Mouse (Mus musculus): Measurements from ENCODE around the gene Chst5. TPM values are rescaled to one million over a fixed set of nuclear protein-coding genes. Genes with fewer than 3 reads are reported as not detected.

The Chst5 gene
- total RNA-seq, 2 experiments from 2014 or later = 0.40 to 0.53 TPM

GRCm38 (mm10) chr8:111931721-111932120 lies 21.5 kb upstream of the Chst5 start:
- no peak for DNase-seq (ENCODE audit: low spot score in 2 of 2)

DNA sequence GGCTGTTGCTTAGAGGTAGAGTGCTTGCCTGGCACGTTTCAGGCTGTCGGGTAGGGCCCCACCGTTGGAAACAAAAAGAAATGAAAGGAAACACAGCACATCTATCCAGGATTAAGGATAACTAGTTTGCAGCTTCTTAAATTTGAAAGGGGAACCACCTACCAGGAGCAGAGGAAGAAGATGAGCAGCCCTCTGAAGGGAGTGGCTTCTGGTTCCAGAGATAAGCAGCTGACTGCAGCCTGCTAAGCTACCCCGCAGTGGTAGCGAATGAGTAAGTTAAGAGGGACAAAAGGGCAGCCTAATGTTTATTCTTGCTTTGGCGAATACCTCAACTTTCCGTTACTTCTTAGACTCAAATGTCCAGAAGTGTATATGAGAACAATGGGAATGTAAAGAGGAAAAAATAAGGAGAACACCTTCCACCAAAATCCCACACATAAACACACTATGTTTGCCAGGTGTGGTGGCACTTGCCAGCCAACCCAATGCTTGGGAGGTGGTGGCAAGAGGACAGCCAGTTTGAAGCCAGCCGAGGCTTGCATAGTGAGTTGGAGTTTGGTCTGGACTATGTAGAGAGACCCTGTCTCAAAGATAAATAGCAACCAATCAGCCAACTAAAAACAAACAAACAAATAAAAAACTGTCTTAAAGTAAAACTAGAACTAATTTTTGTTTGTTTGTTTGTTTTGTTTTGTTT lies 19.5 kb upstream of the Chst5 start:
- DNase-seq (ENCODE audit: low spot score in 2 of 2) = no peak

DNA sequence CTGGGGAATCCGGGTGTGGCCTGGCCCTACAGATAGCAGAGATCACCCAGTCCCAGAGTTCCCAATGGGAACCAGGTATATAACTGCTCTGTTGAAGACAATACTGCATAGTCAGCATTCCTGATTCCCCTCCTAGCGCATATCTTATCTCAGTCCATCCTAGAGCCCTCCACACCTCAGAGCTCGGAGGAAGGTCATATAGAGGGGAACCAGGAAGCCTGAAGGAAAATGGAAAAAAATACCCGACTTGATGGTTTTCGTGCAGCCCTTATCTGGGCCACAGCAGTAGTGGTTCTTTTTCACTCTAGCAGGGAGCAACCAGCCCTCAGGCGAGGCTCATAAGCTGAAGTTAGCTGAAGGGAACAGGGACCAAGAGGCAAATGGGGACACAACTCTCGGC lies 14.7 kb upstream of the Chst5 start:
- DNase-seq (ENCODE audit: low spot score in 2 of 2) = no peak

DNA sequence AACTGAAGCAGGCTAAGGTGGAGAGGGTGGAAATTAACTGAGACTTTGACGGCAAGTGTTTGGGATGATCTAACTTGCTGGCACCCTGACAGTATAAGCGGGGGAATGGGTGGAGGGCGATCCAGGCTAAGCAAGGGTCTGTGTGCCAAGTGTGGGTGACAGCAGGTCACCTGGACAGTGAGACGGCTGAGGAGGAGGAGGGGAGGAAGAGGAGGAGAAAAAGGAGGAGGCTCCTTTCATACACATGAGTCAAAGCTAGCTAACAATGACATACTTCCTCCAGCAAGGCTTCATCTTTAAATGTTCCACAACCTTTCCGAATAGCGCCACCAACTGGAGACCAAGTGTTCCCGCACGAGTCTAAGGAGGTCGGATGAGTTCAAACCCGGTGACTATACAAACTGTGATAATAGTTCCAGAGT lies 13.1 kb upstream of the Chst5 start:
- DNase-seq (ENCODE audit: low spot score in 2 of 2) = peak; percentile 59 to 71

DNA sequence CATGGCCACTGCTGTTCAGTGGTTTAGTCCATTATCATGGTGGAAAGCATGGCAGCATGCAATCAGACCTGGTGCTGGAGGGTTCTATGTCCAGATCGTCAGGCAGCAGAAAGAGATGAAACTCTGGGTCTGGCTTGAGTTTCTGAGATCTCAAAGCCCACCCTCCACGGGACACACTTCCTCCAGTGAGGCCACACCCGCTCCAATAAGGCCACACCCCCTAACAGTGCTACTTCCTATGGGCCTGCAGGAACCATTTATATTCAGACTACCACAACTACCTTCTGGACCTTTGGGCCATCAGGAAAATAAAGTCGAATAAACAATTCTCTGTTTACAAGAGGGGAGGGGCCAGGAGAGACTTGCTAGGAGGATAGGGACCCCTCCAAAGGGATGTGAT lies 10.7 kb upstream of the Chst5 start:
- DNase-seq (ENCODE audit: low spot score in 2 of 2) = no peak

- no peak for DNase-seq (ENCODE audit: low spot score in 2 of 2)
Measured at GRCm38 (mm10) chr8:111919663-111920062, 9.4 kb upstream of the Chst5 start.

DNA sequence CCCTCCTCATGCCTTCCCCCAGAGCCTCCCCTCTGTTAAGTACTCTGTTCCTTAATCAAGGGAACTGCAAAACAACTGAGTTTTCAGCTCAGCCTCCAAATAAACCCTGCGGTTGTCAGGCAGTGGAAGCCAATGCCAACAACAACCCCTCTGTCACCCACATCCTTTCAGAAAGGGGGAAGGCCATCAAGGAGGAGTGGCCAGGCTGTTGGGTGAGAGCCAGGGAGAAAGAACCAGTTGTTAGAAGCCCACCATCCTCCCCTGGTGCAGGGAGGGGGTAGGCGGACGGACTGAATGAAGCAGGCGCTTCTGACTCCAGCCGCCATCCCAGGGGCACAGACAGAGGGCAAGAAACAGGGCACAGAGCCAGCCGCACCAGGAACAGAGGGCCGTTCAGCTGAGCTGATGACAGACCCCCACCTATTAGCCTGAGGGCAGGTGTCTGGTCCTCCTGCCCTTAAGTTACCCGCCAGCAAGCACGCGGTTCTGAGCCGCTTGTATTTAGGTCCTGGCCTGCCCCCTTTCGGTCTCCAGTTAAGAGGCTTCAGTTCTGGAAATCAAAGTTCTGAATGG lies 2.7 kb upstream of the Chst5 start:
- peak in 1 of 2 experiments; percentile 17 for DNase-seq (ENCODE audit: low spot score in 2 of 2)

- peak; percentile 25 to 36 for DNase-seq (ENCODE audit: low spot score in 2 of 2)
Measured at GRCm38 (mm10) chr8:111911572-111911971, 1.3 kb upstream of the Chst5 start.

- DNase-seq (ENCODE audit: low spot score in 2 of 2) = no peak
Measured at GRCm38 (mm10) chr8:111905500-111906121, 4.6 kb downstream of the Chst5 start.

DNA sequence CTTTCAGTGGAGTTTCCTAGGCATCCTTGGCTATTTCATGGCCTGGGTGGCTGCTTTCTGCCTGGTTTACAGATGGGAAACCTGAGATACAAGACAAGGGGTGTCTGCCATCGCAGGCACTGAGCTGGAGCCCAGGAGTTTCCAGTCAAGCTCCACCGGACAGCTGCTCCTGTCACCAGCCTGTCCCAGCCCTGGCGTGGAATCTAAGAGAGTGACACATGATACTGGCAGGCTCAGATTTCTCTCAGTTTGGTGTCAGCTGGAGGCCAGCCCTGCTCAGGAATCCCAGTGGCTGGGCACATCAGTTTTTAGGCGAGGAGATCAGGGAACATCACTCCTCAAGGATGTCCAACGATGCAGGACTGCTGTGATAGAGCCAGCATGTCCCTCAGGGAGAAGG lies 8.2 kb downstream of the Chst5 start:
- no peak for DNase-seq (ENCODE audit: low spot score in 2 of 2)

DNA sequence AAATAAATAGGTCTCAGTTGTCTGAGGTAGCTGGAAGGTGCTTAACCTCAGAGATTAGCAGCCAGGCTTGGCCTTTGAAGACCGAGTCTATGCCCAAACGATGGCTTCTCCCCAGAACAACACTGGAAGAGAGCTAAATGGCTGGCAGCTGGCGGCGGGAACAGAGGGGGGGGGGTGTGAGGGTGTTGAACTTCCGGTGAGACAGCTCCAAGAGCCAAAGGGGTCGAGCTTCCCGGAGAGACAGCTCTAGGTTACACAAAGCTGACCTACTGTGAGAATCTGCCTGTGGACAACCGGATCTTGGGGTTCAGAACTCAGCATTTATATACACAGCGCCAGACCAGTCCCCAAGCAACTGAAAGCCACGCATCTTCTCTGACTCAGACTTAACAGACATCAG lies 11.7 kb downstream of the Chst5 start:
- DNase-seq (ENCODE audit: low spot score in 2 of 2) = no peak

DNA sequence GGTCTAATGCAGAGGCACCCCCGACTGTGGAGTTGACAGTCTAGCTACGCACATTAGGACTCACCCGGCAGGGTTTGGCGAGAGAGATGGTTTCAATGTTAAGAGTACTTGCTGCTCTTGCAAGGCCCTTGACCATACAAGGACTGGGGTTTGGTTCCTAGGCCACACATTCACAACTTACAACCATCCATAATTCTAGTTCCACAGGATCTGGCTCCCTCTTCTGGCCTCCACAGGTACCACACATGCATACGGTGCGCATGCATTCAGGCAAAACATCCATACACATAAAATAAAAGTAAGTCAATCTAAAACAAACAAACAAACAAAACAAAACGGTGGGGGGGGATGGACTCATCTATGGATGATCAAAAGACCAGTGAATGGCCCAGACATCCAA lies 15.3 kb downstream of the Chst5 start:
- DNase-seq (ENCODE audit: low spot score in 2 of 2) = no peak

GRCm38 (mm10) chr8:111892615-111893014 lies 17.6 kb downstream of the Chst5 start:
- DNase-seq (ENCODE audit: low spot score in 2 of 2) = no peak

DNA sequence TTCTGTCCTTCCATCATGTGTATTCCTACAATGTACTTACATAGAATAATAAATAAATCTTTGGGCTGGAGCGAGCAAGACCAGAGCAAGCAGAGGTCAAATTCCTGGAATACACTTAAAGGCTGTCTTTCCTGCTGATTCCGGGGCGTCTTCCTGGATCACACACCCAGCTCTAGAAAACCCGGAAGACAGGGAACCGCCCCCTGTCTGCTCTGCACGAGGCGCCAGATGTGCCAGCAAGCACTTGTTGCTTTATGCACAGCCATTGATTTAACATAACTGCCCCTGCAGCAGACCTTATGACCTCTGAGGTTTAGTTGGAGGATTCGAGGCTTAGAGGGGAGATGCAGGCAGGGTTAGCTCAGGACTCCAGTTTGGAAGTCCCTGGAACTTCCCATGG lies 18.3 kb downstream of the Chst5 start:
- DNase-seq (ENCODE audit: low spot score in 2 of 2) = no peak

- no peak for DNase-seq (ENCODE audit: low spot score in 2 of 2)
Measured at GRCm38 (mm10) chr8:111890911-111891303, 19.3 kb downstream of the Chst5 start.

DNA sequence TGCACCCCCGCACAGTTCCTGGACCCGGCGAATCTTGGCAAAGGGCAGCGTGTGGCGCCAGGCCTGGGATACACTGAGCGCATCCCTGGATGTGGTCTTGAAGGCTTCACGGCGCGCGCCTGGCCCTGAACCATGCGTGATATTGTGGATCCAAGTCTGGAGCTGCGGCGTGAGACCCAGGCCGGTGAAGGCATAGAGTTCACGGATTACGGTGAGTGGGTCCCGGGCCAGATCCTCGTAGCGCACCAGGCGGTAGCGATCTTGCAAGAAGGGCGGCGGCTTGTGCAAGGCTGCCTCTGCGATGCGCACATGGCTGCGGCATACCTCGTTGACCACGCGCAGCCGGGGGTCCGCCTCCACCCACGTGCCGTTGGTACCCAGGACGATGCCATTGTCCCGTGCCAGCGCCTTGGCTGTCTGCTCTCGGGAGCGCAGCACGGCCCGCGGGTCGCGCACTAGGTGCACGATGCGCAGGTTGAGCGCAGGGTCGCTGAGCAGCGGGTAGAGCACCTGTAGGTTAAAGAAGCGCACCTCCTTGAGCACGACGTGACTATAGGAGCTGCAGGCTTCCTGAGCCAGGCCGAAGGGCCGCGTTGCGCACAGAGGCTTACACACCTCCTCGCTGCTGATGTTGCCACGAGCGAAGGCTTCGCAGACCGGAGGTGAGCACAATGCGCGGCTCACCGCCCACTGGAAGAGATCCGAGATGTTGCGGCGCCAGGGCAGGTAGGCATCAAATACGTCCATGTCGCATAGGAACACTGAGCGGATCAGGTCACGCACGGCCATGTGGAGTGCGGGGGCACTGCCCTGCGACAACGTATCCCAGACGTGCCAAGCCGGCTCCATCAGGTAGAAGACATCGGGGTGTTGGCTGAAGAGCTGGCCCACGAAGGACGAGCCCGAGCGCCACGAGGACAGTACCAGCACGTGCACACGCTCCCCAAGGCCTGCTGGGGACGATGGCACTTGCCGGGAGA lies 20.0 kb downstream of the Chst5 start:
- no peak for DNase-seq (ENCODE audit: low spot score in 2 of 2)

DNA sequence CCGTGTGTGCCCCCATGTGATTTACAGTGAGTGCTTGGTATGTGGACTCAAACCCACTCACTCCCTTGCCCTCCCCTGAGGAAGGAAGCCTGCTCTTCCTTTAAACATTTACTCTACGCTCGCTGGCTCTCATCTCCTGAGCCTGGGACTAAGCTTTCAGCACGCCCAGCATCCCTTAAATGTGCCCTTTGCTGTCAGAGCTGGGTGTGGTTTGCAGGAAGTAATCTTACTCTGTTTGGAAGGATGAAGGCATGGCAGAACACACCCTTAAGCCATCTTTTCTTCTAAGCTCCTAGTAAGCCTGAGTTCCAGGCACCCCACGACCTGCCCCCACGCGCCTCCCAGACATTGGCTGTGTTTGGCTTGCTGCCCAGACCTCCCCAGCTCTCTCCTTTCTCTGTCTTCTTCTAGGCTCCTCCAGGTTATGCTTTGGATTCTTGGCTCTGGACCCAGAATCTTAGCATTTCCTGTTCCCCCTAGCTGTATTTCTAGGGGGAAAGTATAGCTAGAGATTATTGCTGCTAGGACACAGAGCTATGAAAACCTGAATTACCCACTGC lies 22.1 kb downstream of the Chst5 start:
- DNase-seq (ENCODE audit: low spot score in 2 of 2) = peak in 1 of 2 experiments; percentile 40

- DNase-seq (ENCODE audit: low spot score in 2 of 2) = no peak
Measured at GRCm38 (mm10) chr8:111887479-111887878, 22.8 kb downstream of the Chst5 start.

GRCm38 (mm10) chr8:111883615-111884014 lies 26.6 kb downstream of the Chst5 start:
- DNase-seq (ENCODE audit: low spot score in 2 of 2) = no peak

GRCm38 (mm10) chr8:111881591-111881990 lies 28.7 kb downstream of the Chst5 start:
- DNase-seq (ENCODE audit: low spot score in 2 of 2) = peak; percentile 23 to 55

DNA sequence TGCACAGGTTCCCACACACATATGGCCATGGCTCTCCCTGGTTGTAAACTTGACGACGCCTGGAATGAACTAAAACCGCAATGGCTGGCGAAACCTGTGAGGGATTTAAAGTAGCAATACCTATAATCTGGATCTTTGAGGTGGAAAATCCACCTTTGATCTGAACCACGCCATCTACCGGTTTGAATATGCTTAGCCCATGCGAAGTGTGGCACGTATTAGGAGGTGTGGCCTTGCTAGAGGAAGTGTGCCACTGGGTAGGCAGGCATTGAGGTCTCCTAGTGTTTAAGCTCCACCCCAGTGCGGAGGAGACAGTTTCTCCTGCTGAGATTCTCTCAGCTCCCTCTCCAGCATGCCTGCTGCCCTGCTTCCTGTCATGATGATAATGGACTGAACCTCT lies 32.5 kb downstream of the Chst5 start:
- DNase-seq (ENCODE audit: low spot score in 2 of 2) = no peak

All from left cerebral cortex, adult 18-20 months (tissue).